Mouse (Mus musculus): ENCODE data around the gene Ccdc69. TPM values are rescaled to one million over a fixed set of nuclear protein-coding genes. Genes with fewer than 3 reads are reported as not detected.

Gene Ccdc69
- total and polyA plus RNA-seq, 2 experiments from 2014 or later, result 0.52 to 2.2 TPM

DNA sequence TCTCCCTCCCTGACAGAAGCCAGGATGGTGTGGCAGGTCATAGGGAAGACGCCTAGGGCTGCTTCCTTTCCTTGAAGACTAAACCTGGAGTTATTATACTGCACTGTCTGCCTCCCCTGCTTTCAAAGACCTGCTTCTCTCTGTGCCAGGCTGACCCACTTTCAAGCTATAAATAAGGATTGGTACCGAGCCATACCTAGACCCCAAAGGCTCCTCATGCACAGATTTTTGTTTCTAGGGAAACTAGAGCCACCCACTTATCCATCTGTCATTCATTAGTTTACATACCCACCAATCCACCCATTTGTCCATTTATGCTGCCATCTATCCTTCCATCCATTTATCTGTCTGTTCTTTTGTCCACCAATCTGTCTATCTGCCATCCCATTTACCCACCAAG lies 60.7 kb downstream of the Ccdc69 start:
- Histone ChIP-seq H3K9me3 (ENCODE audit: low read length) (no peaks in the 10 kb centered on the region), H3K9ac (replicated peaks; ENCODE audit: low read length, poor library complexity, severe bottlenecking) (no peak overlapping the region), H3K4me3 (ENCODE audit: low read depth, low read length) (no peak overlapping the region), H3K36me3 (ENCODE audit: insufficient read depth, low read length) (no peaks in the 10 kb centered on the region; the same call in 1 of the 2 replicates), H3K4me2 (ENCODE audit: low read depth, low read length, poor library complexity, severe bottlenecking) (no peak overlapping the region), H3K4me1 (ENCODE audit: insufficient read depth, low read length) (peaks cover 3% of the 10 kb centered on the region; the same call in 1 of the 2 replicates), H3K27me3 (ENCODE audit: insufficient read depth, low read length) (no peaks in the 10 kb centered on the region), H3K27ac (ENCODE audit: low read depth, low read length) (no peak overlapping the region)
- WGBS, result 77% methylated on average over 2 of the region's 2 CpGs
- ATAC-seq (ENCODE audit: low FRiP score), result no peak
- TF ChIP-seq CTCF (IDR thresholded peaks at IDR 0.05), result no peak
- no peak for DNase-seq (ENCODE audit: low spot score)

DNA sequence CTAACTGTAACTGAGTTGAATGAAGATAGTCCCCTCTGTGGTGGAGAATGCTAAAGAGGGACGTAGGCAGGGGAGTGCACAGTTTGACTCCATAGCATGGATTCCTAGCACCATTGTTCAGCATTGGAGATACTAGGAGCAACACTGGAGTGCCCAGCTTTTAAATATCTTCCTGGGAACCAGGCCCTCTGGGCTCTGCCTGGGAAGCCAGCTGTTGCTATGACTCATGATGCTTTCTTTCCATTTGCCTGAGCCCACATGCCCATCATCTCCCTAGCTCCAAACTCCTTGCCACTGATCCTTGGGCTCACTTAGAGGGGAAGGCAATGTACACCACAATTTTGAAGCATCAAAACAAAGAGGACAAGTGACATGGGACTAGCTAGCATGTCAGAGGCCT lies 61.2 kb downstream of the Ccdc69 start:
- peaks cover 3% of the 10 kb centered on the region; the same call in 1 of the 2 replicates for H3K36me3 ChIP-seq (ENCODE audit: insufficient read depth, low read length)
- 38% methylated on average over 1 of the region's 1 CpGs for WGBS
- DNase-seq (ENCODE audit: low spot score), result no peak

DNA sequence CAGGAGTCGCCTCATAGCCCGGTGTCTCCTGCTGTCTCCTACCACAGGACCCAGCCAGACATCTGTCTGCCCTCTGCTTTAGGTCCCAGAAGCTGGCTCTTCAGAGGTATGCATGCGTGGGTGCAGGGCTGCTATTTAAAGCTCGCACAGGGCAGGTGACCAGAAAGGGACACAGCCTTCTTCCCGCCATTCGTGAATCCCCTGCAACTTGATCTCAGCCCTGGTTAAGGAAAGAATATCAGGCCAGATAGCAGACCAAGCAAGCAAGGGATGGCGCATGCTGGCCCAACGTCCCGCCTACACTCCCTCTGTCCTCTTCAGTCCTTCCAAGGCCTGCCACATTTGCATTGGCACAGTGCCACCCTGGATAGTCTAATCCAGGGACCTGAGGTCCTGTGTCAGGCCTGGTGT lies 62.1 kb downstream of the Ccdc69 start:
- 64% methylated on average over 9 of the region's 9 CpGs for WGBS
- Histone ChIP-seq H3K9ac (replicated peaks; ENCODE audit: low read length, poor library complexity, severe bottlenecking) (no peak overlapping the region), H3K27ac (ENCODE audit: low read depth, low read length) (peak overlapping the region; percentile 47), H3K27me3 (ENCODE audit: insufficient read depth, low read length) (no peaks in the 10 kb centered on the region), H3K4me3 (ENCODE audit: low read depth, low read length) (no peak overlapping the region), H3K9me3 (ENCODE audit: low read length) (no peaks in the 10 kb centered on the region), H3K36me3 (ENCODE audit: insufficient read depth, low read length) (peaks cover 3% of the 10 kb centered on the region; the same call in 1 of the 2 replicates), H3K4me2 (ENCODE audit: low read depth, low read length, poor library complexity, severe bottlenecking) (no peak overlapping the region), H3K4me1 (ENCODE audit: insufficient read depth, low read length) (peaks cover 3% of the 10 kb centered on the region; the same call in 1 of the 2 replicates)
- ATAC-seq (ENCODE audit: low FRiP score) (0 out of 2 replicates have a peak, but pooled peaks have one; percentile 58), DNase-seq (ENCODE audit: low spot score) (peak; percentile 79)
- TF ChIP-seq CTCF (IDR thresholded peaks at IDR 0.05), result no peak

More for the DNA sequence above, 61.2 kb downstream of the Ccdc69 start:
- no peak for ATAC-seq (ENCODE audit: low FRiP score)
- Histone ChIP-seq H3K27ac (ENCODE audit: low read depth, low read length) (no peak overlapping the region), H3K4me1 (ENCODE audit: insufficient read depth, low read length) (peaks cover 3% of the 10 kb centered on the region; the same call in 1 of the 2 replicates), H3K27me3 (ENCODE audit: insufficient read depth, low read length) (no peaks in the 10 kb centered on the region), H3K4me2 (ENCODE audit: low read depth, low read length, poor library complexity, severe bottlenecking) (no peak overlapping the region), H3K9ac (replicated peaks; ENCODE audit: low read length, poor library complexity, severe bottlenecking) (no peak overlapping the region), H3K9me3 (ENCODE audit: low read length) (no peaks in the 10 kb centered on the region), H3K4me3 (ENCODE audit: low read depth, low read length) (no peak overlapping the region)
- no peak for TF ChIP-seq CTCF (IDR thresholded peaks at IDR 0.05)

DNA sequence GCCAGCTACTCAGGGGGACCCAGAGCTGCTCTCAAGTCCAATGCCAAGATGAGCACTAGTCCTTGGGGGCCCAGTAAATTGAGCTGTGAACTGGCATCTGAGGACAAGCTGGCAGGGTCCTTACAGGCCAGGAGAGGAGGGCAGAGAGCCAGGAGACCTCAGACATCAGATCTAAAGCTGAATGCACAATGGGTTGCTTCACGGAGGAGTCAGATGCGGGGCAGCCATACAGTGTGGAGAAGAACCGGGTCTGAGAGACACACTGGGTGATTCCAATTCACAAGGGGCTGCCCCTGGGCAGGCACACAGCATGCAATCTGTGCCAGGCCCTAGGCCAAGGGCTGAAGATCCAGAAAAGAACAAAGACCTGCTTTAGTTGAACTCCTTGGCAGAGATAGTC lies 62.7 kb downstream of the Ccdc69 start:
- Histone ChIP-seq H3K9ac (replicated peaks; ENCODE audit: low read length, poor library complexity, severe bottlenecking) (no peak overlapping the region), H3K27me3 (ENCODE audit: insufficient read depth, low read length) (no peaks in the 10 kb centered on the region), H3K4me2 (ENCODE audit: low read depth, low read length, poor library complexity, severe bottlenecking) (no peak overlapping the region), H3K4me3 (ENCODE audit: low read depth, low read length) (no peak overlapping the region), H3K4me1 (ENCODE audit: insufficient read depth, low read length) (peaks cover 3% of the 10 kb centered on the region; the same call in 1 of the 2 replicates), H3K9me3 (ENCODE audit: low read length) (no peaks in the 10 kb centered on the region), H3K27ac (ENCODE audit: low read depth, low read length) (peak overlapping the region; percentile 47), H3K36me3 (ENCODE audit: insufficient read depth, low read length) (peaks cover 9% of the 10 kb centered on the region)
- DNase-seq (ENCODE audit: low spot score) (peak; percentile 89), ATAC-seq (ENCODE audit: low FRiP score) (peak; percentile 72)
- 64% methylated on average over 3 of the region's 3 CpGs for WGBS
- no peak for TF ChIP-seq CTCF (IDR thresholded peaks at IDR 0.05)

DNA sequence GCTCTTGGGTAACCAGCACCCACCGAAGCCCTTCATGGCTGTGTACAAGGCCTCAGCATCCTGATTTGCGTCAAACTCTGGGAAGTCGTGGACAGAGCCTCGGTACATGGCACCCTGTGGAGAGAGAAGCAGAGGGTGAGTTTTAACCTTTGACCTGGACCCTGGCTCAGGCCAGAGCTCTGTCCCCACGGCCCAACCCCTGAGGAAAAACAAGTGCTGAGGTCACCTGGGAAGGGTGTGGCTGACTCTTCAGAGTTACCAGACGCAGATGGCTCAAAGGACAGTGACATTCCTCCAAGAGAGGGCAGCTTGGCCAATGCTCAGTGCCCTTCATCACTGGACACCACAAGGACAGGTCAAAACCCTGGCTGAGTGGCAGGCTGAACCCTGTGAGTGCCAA lies 64.1 kb downstream of the Ccdc69 start:
- ATAC-seq (ENCODE audit: low FRiP score) (no peak), DNase-seq (ENCODE audit: low spot score) (no peak)
- Histone ChIP-seq H3K9me3 (ENCODE audit: low read length) (no peaks in the 10 kb centered on the region), H3K4me2 (ENCODE audit: low read depth, low read length, poor library complexity, severe bottlenecking) (no peak overlapping the region), H3K27me3 (ENCODE audit: insufficient read depth, low read length) (no peaks in the 10 kb centered on the region), H3K4me3 (ENCODE audit: low read depth, low read length) (no peak overlapping the region), H3K36me3 (ENCODE audit: insufficient read depth, low read length) (peaks cover 18% of the 10 kb centered on the region), H3K9ac (replicated peaks; ENCODE audit: low read length, poor library complexity, severe bottlenecking) (no peak overlapping the region), H3K27ac (ENCODE audit: low read depth, low read length) (no peak overlapping the region), H3K4me1 (ENCODE audit: insufficient read depth, low read length) (peaks cover 3% of the 10 kb centered on the region; the same call in 1 of the 2 replicates)
- no peak for TF ChIP-seq CTCF (IDR thresholded peaks at IDR 0.05)
- 73% methylated on average over 6 of the region's 6 CpGs for WGBS

DNA sequence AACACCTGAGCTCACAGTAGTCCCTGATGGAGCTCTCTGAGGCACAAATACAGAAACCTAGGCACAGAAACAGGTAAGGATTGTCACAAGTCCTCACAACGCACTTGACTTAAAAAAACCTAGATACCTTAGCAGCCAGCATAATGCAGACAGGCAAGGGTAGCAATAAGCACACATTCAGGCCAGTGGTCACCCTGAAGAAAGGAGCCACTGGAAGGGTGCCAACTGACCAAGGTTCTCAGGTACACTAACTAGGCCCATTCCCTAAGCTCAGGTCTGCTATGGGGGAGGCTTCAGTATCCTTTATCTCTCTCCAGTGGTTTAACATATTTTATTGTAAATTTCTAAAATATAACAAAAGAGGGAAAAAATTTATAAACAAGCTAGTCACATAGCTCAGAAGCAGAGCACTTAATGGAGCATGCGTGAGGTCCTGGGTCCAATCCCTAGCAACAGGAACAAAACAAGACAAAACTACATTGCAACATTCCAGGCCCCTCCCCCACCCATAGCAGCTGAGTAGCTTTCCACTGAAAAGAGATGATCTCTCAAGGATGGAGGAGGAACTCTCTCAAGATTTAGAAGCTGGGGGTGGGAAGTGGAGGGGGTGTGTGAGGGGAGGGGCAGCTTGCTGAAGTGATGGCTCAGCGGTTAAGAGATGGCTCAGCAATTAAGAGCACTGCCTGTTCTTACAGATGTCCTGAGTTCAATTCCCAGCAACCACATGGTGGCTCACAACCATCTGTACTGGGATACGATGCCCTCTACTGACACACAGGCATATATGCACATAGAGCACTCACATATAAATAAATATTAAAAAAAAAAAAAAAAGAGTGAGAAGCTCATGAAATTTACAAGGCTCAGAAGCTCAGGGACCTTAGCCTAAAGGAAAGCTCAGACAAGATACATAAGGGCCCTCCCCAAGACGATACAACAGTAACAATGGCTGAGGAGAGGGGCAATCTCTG lies 65.1 kb downstream of the Ccdc69 start:
- no peak overlapping the region for H3K9ac ChIP-seq (replicated peaks; ENCODE audit: low read length, poor library complexity, severe bottlenecking)
- no peak overlapping the region for H3K4me3 ChIP-seq (ENCODE audit: low read depth, low read length)
- ATAC-seq (ENCODE audit: low FRiP score) (no peak), DNase-seq (ENCODE audit: low spot score) (no peak)
- peaks cover 21% of the 10 kb centered on the region for H3K36me3 ChIP-seq (ENCODE audit: insufficient read depth, low read length)
- no peak overlapping the region for H3K27ac ChIP-seq (ENCODE audit: low read depth, low read length)
- no peak overlapping the region for H3K4me2 ChIP-seq (ENCODE audit: low read depth, low read length, poor library complexity, severe bottlenecking)
- no peaks in the 10 kb centered on the region for H3K9me3 ChIP-seq (ENCODE audit: low read length)
- TF ChIP-seq CTCF (IDR thresholded peaks at IDR 0.05), result no peak
- peaks cover 3% of the 10 kb centered on the region; the same call in 1 of the 2 replicates for H3K4me1 ChIP-seq (ENCODE audit: insufficient read depth, low read length)
- no peaks in the 10 kb centered on the region for H3K27me3 ChIP-seq (ENCODE audit: insufficient read depth, low read length)
- WGBS, result 76% methylated on average over 5 of the region's 5 CpGs

Measured in midbrain, postnatal 0 days (tissue).